Mouse (Mus musculus) 3T3-L1 (cell line): ENCODE data around the gene Sgce.

Source experiments
- DNase-seq: peaks from one replicate; pipeline ENCODE4 v3.0.0-alpha.2; 2015; ENCODE audit warnings: low read depth, low spot score

Gene Sgce

GRCm38 (mm10) chr6:4723998-4724757 is 22.8 kb downstream of the Sgce start:
- no peak for DNase-seq

GRCm38 (mm10) chr6:4722739-4723138 is 24.3 kb downstream of the Sgce start:
- no peak for DNase-seq

GRCm38 (mm10) chr6:4722142-4722541 is 24.9 kb downstream of the Sgce start:
- DNase-seq = peak; percentile 43

GRCm38 (mm10) chr6:4717344-4717743 is 29.7 kb downstream of the Sgce start:
- no peak for DNase-seq

- DNase-seq = no peak
Observed at GRCm38 (mm10) chr6:4716171-4716570, 30.8 kb downstream of the Sgce start.

GRCm38 (mm10) chr6:4708971-4709370 is 38.0 kb downstream of the Sgce start:
- DNase-seq = peak; percentile 93

GRCm38 (mm10) chr6:4706415-4706814 is 40.6 kb downstream of the Sgce start:
- DNase-seq = no peak

- no peak for DNase-seq
Observed at GRCm38 (mm10) chr6:4703908-4704307, 43.1 kb downstream of the Sgce start.

GRCm38 (mm10) chr6:4701641-4702040 is 45.4 kb downstream of the Sgce start:
- no peak for DNase-seq

GRCm38 (mm10) chr6:4695778-4696177 is 51.2 kb downstream of the Sgce start:
- no peak for DNase-seq

- DNase-seq = peak; percentile 60
Observed at GRCm38 (mm10) chr6:4694672-4695231, 52.3 kb downstream of the Sgce start.

- no peak for DNase-seq
Observed at GRCm38 (mm10) chr6:4693544-4693943, 53.5 kb downstream of the Sgce start.

- DNase-seq = no peak
Observed at GRCm38 (mm10) chr6:4690438-4690837, 56.6 kb downstream of the Sgce start.

GRCm38 (mm10) chr6:4684706-4685340 is 62.2 kb downstream of the Sgce start:
- DNase-seq = peak; percentile 57

- peak; percentile 55 for DNase-seq
Observed at GRCm38 (mm10) chr6:4680576-4680975, 66.4 kb downstream of the Sgce start.

- DNase-seq = no peak
Observed at GRCm38 (mm10) chr6:4679981-4680380, 67.0 kb downstream of the Sgce start.

GRCm38 (mm10) chr6:4677356-4677761 is 69.6 kb downstream of the Sgce start:
- DNase-seq = no peak

GRCm38 (mm10) chr6:4665154-4665553 is 81.9 kb downstream of the Sgce start:
- no peak for DNase-seq

- DNase-seq = no peak
Observed at GRCm38 (mm10) chr6:4664313-4664712, 82.7 kb downstream of the Sgce start.

- DNase-seq = peak; percentile 73
Observed at GRCm38 (mm10) chr6:4663516-4663915, 83.5 kb downstream of the Sgce start.

GRCm38 (mm10) chr6:4658861-4659260 is 88.1 kb downstream of the Sgce start:
- no peak for DNase-seq

- DNase-seq = no peak
Observed at GRCm38 (mm10) chr6:4655924-4656323, 91.1 kb downstream of the Sgce start.

GRCm38 (mm10) chr6:4655466-4655865 is 91.5 kb downstream of the Sgce start:
- DNase-seq = no peak
